Mouse (Mus musculus) bone marrow macrophage, adult 2 months (primary cell): ENCODE measurements at regions not wholly inside any gene's neighbourhood (a gene's known extent, or its start where the extent isn't known, plus 50 kb on each side); places are given as distances from the start of the nearest gene placed in this dataset.
"Not testable (repeated sequence)": the region's sequence is repeated elsewhere in the genome, so short reads cannot be mapped to it uniquely, and the experiment has no call there.

Experiments used
- CTCF ChIP-seq: IDR thresholded peaks from 2 replicates; pipeline ENCODE4 v1.5.1; 2012; ENCODE audit warnings: low read depth, mild to moderate bottlenecking, low read length, moderate library complexity
- POLR2A ChIP-seq: IDR thresholded peaks from 2 replicates; pipeline ENCODE4 v1.6.1; 2012; ENCODE audit warnings: mild to moderate bottlenecking, low read depth, low read length, borderline replicate concordance

GRCm38 (mm10) chr8:20057626-20058025 is 154.4 kb downstream of the Gm31371 start:
- TF ChIP-seq CTCF, POLR2A: not testable (repeated sequence)
